Mouse (Mus musculus) c-Kit-positive CD71-positive TER-119-positive erythroid progenitor cells, embryonic 14.5 days (primary cell): ENCODE data around the gene Dhfr.
A peak's percentile ranks its signal among the peaks of the same experiment; 100 is the strongest.
"Not testable (repeated sequence)": the region's sequence is repeated elsewhere in the genome, so short reads cannot be mapped to it uniquely, and the experiment has no call there.

Source experiments
- DNase-seq: peaks from one replicate; pipeline ENCODE4 v3.0.0-alpha.2; 2013; ENCODE audit warnings: low spot score

The Dhfr gene

DNA sequence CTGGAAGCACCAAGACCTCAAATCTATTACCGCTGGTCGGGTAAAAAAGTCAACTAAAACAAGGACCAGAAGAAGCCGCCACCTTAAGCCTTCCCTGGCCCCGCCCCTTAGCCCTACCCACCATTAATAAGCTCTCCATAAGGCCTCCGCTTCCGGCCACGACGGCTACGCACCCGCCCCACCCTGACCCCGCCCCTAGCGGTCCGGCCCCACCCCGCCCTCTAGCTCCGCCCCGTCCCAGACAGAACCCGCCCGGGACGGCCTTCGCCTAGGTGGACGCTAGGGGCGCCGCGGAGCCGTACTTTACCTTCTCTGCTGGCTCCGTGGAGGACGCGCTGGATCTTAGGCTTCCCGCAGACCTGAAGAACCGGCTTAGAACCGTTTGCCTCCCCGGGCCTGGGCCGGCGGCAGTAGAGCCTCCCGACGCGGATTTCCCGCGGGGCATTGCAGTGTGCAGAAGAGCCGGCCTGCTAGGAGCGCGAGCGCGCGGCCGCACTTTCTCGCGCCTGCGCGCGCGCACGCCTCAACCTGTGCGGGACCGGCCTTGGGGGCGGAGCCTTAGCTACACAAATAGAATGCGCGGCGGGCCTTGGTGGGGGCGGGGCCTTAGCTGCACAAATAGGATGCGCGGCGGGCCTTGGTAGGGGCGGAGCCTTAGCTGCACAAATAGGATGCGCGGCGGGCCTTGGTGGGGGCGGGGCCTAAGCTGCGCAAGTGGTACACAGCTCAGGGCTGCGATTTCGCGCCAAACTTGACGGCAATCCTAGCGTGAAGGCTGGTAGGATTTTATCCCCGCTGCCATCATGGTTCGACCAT, at the start of gene Dhfr, which contains the start of gene Msh3:
Dhfr (plus strand) TSS at position 271 of the 816 bp plus-strand sequence.
Msh3 (minus strand) TSS at position 548 of the 816 bp plus-strand sequence.
- DNase-seq, result peak; percentile 99

DNA sequence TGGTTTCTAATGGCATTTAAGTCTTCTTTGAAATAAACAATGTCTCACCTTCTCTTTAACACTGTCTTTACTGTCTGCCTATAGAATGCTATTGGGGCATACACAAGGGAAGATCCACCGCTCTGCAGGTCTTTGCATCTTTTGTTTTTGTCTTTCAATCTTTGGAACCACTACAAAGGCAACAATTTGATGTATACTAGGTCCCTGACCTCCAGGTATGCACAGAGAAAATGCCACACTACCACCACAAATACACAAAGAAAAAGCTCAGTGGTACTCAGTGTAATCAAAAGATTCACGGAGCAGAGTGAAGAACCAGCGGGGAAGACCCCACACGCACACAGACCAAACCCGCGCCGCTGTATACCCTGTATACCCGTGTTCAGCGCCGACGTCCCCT, 48.8 kb upstream of the Dhfr start, which contains the start of gene Gm20379:
Gm20379 (plus strand) TSS at position 301 of the 400 bp plus-strand sequence.
- DNase-seq, result no peak

DNA sequence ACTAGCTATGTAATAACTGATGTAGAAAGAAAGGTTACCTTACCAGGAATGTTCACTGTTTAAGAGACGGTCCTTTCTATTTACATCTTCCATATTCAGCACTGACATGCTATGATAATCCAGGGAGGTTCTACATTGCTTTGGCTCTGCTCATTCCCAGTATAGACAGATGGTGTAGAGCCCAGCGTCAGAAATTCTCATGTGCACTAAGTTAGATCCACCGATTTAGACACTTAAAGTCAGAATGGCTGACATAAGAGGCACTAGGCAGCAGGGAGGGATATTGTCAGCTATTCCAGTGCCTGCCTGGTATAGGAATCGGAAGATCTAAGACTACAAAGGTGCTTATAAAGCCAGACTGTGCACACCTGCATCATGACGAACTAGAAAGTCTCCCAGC, 39.9 kb upstream of the Dhfr start:
- no peak for DNase-seq

DNA sequence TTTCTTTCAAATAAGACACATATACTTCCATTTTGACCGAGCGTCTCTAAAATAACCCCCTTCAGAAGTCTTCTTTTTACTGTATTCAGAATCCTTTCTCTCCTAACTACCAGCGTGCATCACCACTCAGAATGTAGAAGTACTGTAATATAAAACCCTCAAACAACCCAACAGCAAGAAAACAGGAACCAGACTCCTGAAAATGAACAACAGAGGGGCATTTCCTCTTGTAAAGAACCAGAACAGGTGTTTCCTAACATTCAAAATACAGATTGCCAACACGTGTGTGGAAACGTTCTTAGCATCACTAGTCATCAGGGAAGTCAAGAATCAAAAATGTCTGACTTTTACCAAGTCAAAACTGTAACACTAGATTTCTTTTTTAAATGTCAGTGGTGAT, 33.8 kb upstream of the Dhfr start:
- DNase-seq, result no peak

DNA sequence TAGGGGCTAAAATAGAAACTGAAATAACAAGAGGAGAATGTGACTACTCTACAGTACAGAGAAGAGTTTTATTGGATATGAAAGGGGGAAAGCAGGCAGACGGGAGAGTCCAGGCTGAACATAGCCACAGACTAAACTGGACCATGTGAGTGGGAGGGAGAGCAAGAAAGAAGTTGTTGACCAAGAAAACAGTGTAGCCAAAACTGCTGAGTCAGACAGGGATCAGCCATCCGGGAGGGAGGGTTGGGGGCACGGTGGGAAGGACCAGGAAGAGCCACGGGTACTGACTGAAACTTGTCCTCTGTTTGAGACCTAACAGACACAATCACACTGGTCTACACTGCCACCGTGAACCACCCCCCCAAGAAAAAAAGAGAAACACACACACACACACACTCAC, 28.5 kb upstream of the Dhfr start:
- no peak for DNase-seq

DNA sequence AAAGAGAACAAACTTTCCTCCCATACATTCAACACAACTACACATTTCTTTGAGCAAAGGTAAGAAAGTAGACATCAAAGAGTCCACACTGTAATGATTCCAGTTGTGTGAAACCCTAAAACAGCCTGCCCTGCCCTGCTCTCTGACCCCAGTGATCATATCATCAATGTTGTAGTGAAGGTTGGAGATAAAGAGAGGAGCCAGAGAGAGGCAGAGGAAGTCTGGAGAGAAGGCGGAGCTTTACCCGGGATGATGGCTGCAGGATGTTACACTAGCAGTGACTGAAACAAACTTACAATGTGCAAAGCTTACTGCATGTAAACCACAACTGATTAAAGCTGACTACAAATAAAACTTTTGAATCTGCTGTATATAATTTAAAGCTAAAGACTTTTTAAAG, 26.5 kb upstream of the Dhfr start:
- no peak for DNase-seq

DNA sequence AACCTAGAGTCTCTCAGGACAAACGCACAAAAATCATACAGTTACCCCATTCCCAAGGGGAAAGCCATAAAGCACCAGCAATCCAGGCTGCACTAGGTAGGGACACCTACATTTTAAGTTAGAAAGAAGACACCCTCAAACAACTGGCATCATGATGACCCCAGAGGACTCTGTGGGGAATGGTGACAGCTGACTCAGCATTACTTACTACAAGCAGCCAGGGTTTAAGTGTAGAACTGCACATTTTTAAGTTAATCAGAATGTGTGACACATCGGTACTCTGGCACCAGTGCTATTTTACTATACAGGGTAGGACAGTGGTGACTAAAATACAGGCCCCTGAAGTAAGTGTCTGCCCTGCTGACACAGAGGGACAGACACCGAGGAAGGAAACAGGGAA, 23.9 kb upstream of the Dhfr start:
- no peak for DNase-seq

DNA sequence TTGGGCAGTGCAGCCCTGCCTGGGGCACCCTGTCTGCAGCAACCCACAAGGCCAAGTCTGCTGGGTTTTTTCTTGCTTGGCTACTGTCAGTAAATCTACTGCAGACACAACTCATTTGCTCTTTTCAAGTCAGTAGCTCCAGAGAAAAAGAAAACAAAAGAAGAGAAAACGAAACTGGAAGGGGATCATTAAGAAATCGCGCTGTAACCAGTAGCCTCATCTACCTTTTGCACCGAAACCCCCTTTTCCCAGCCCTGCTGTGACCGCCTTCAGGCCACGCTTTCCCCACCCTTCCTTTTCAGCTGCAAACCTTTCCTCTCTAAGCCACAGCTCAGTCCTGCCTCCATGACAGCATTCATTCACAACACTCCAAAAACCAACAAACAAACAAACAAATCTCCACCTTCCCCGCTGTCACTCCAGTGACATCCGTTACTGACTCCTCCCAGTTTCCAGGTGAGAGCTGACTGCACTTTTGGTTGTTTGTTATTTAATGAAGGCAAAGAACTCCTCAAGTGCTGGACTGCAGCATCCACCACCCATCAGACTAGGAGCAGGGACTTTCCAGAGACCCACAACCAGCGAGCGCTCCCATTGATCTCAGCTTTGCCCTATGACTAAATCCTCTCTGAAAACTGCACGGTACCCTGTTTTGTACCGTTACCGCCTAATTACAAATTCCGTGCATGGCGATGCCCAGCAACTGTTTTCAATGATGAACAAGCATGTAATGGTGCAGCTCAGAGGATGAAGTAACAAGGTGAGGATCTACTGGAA, 22.2 kb upstream of the Dhfr start:
- no peak for DNase-seq

DNA sequence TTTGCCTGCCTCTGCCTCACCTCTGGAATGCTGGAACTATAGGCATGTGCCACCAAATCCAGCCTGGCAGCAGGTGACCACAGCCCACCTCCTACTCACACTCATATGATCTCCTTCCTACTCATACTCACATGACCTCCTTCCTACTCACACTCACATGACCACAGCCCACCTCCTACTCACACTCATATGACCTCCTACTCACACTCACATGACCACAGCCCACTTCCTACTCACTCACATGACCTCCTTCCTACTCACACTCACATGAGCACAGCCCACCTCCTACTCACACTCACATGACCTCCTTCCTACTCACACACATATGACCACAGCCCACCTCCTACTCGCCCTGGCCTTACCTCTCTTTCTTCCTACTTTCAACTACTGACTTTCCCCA, 17.7 kb upstream of the Dhfr start:
- no peak for DNase-seq

DNA sequence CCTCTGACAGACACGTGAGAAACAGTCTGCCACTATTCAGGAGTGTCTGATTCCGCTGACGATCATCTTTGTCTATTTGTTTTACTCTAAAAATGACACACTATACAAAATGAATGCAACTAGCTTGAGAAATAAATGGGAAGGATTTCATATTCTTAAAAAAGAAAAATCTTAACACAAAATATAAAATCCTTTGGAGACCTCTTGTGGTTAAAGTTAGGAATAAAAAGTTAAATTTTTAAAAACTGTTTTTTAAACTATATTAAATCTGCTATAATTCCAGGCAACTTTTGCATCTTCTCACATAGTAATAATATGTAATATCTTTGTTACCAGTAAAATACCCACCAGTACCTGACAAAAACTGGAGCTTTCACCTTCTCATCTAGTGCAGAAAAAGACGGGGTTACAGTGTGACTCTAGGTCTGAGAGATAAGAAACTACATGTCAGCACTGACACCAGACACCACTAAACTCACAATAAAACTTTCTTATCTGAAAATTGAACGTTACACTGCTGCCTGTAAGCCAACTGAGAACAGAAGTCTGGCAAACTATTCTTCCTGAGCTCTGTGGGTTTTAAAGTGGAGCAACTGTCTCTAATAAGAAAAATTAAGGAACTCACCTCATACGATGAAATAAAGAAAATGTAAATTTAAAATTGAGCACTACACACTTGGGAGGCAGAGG, 16.6 kb upstream of the Dhfr start:
- no peak for DNase-seq

DNA sequence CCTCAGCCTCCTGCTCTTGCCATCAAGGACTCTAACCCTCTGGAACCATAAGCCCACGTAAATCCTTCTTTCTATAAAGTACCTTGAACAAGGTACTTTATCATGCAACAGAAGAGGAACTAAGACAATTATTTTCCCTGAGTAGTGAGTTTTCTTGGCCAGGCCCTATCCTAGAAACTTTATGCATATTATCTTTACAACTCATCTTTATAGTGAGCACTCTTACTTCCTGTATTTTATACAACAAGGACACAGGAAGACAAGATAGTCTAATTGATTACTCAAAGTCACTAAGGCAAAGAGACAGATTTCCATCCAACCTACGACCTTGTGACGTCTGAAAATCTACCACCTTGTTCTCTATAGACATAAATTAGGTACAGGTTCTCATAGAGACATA, 14.7 kb upstream of the Dhfr start:
- no peak for DNase-seq

DNA sequence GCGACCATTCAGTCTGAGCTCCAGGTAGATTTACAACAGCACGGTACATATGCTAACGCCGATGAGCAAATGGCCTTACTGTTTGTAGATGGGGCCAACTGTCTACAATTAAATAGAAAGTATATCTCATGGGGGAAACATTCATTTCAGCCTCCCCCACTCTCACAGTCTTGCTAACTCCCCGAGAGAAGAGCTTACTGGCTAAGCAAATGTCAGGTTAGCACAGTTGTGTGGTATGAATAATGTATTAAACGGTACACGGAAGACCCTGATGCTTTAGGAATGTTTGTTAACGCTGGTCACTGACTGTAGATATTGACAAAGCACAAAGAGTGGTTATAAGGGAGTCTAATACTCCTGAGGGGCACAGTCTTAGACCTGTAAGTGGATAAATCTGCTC, 10.5 kb upstream of the Dhfr start:
- no peak for DNase-seq

DNA sequence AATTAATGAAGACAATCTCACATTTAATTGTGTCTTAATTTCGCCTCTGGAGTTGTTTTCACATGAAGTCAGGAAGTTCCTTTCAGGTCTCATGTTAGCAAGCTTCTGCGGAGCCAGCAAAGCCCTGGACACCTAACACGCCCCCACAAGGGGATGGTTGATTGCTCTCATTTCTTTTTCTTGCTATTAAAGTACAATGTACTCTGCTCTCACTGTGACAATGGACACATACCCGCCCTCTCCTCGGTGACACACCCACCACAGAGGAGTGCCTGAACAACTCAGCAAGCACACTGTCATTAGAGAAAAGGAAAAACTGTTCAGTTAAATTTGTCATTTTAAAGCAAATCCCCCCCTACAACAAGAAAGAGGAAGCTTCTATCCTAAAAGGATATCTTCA, 8.2 kb upstream of the Dhfr start:
- no peak for DNase-seq

DNA sequence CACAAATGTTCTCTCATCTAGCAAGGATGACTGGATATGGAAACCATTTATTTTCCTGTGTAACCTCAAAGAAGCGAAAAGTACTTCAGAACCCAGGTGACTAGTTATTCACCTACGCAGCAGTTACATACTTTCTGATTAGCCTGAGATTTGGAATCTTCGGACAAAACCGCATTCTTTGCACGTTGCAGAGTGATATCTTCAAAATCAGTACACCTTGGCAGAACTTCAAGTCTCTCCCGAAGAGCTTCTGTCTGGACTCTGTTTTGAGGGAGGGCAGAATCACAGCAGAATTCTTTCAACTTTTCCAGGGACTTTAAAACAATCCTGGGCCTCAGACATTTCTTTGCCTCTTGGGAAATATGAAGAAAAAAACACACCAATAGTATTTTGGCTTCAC, 3.4 kb upstream of the Dhfr start:
- DNase-seq, result no peak

DNA sequence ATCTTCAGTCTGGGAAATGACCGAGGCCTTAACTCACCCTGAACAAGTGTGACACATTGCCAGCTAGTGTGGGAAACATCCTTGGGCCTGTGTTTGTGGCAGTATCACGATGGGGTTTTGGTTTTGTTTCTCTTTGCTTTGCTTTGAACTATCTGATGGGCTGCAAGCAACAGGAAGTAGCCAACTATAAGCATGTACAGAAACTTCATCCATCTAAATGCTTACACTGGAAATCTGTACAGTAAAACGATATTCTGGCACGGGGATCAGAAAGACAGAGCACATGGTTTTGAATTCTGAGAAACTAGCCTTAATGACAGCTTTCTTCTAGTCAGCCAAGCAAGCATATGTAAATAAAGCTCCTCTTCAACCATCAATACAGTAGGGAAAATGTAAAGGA, 570 bp upstream of the Dhfr start:
- DNase-seq, result peak; percentile 29

DNA sequence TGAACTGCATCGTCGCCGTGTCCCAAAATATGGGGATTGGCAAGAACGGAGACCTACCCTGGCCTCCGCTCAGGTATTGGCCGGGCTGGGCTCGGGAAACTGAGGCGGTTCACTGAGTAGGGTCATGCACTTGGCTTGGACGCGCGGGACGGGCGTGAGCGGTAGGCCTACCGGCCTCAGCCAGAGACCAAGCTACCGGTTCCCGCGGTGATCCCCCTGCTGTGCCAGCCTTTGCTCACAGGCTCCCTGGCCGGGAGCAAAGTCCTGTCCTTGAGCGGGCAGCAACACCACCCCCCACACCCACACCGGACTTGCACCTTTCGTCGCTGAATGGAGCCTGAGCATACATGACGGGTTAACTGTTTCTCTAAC, 732 bp downstream of the Dhfr start:
- no peak for DNase-seq

DNA sequence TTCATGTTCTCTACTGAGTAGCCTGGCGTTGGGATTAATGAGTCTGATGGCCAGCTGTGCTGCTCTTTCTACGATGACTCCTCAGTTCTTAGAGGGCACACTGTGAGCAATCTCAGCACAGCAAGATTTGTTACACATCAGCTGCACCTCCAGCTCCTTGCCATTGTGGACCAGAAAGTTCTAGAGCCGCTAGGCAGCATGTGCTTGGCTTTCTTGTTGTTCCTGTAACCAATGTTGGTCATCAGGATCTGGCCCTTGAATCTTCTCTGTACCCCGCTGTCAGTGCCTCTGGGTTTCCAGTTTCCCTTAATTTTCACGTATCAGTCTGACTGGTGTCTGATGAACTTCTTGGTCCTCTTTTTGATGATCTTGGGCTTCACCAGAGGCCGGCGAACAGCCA, 1.9 kb downstream of the Dhfr start:
- no peak for DNase-seq

DNA sequence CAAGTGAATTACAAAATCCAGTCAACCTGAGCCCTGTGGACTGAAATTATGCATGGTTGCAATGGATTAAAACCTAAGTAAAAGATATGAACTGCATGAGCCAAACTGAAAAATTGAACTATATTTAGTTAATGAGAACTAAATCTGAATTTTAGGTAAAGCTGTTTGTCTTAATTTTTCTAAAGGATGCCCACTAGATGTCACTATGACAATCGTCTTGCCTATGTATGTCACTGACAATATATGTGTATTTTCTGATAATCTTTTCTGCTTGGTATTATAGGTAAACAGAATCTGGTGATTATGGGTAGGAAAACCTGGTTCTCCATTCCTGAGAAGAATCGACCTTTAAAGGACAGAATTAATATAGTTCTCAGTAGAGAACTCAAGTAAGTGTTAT, 3.1 kb downstream of the Dhfr start:
- no peak for DNase-seq

DNA sequence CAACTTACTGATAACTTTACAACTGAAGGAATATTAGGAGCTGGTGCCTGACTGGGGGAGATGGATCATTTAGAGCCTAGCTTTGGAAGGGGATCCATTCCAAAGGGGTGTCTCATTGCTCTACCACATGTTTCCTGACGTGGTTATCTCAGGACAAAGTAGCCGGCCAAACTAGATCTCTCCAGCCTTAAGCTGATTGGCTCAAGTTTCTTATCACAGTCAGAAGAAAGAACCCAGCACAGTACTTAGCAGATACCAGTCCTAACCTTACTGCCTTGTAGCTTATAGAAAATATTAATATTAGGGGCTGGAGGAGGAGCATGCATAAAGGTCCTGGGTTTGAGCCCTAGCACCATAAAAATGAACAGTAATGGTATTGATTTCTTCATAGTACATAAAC, 7.1 kb downstream of the Dhfr start:
- no peak for DNase-seq

DNA sequence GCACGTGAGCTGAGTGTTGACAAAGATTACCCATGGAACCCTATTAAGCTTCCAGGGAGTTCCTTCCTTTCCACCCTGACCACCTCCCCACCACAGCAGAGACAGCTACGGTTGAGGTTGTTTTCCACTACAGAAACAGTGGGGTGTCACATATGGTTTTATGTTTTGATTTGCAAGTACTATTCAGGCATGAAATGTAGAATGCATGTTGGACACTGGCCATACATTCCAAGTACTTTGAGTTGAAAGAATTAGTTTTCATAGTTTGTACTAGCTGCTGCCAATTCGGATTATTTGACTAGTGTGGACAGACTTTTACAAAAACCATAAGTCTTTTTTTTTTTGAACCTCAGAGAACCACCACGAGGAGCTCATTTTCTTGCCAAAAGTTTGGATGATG, 10.8 kb downstream of the Dhfr start:
- no peak for DNase-seq

DNA sequence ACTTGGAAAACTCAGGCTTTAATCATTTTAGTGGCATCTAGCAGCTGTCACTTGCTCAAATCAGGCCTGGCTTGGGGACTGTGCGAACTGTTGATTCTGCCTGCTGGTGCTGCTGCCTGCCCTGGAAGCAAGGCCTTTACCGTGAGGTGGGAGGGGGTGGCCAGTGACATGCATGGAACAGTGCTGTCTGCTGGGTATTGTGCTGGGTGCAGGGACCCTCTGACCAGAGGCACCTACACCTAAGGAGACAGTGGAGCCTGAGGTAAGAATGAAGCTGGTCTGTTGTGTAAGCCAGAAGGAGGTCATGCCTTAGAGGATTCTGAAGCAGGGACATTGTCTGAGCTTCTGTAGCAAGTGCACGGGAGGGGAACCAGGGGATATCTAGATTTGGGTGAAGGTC, 16.3 kb downstream of the Dhfr start:
- DNase-seq, result no peak

DNA sequence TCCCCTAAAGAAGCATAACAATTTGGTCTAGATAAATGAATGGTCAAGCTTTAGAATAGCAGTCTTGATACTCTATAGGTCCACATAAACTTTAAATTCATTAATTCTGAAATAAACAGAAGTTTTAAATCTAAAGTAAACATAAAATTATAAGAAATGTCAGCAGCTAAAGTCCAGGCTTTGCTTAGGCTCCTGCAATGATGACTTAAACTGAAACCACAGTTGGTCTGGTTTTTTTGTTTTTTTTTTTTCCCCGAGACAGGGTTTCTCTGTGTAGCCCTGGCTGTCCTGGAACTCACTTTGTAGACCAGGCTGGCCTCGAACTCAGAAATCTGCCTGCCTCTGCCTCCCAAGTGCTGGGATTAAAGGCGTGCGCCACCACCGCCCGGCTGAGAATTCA, 16.9 kb downstream of the Dhfr start:
- not testable (repeated sequence) for DNase-seq

DNA sequence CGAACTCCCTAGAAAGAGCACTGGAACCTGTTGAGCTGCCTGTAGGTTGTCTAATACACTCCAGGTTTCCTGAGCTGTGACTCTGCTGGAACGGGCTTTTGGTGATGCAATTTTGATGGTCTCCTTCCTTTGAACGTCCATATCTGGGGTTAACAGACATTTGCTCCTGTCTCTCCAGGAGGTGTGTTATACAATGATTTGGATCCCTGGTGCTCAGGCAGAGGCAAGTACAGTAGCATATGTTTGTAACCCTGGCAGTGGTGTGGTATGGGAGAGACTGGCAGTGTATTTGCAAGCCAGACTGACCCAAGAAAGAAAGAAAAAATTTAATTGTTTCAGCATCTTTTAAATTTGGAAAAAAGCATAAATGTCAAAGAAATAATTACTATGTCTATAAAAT, 32.8 kb downstream of the Dhfr start:
- no peak for DNase-seq
